In the genomic region with DNA sequence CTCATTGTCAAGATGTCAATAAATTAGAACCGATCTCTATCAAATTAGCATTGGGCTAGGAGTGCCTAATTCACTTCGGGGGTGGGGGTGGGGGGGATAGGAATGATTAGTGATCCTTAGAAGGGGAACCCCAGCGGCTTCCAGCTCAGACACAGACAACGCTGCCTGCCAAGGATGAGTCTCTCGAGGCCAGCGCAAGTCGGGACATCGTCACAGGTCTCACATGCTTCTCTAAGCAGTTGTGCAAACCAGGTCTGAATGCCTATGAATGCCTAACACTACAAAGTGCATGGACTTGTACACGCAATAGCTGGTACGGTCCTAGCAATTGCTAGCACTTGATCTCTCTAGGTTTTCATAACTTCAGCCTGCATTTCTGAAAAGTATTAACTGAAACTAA, we compare ENCODE assay signal across 31 mouse cellular contexts.
"Had no signal": no experiment of that assay in that cellular context is flagged by ENCODE, and none has a peak within 500 bp of the region (broad histone marks: within the 10 kb centered on the region; RNA-seq: fewer than 3 reads in every experiment).

No protein-coding gene starts in this region.

- H3K4me3 ChIP-seq: limb, embryonic 10.5 days; limb, embryonic 12.5 days; limb, embryonic 13.5 days; limb, embryonic 15.5 days; liver, embryonic 12.5 days; liver, embryonic 13.5 days; liver, embryonic 15.5 days; lung, embryonic 15.5 days; megakaryocyte, embryonic 14.5 days; midbrain, embryonic 10.5 days; midbrain, embryonic 12.5 days; midbrain, embryonic 13.5 days; midbrain, embryonic 15.5 days; myocyte; neural tube, embryonic 12.5 days; neural tube, embryonic 13.5 days had no signal

- H3K9ac ChIP-seq: limb, embryonic 12.5 days; limb, embryonic 13.5 days; limb, embryonic 15.5 days; liver, embryonic 12.5 days; liver, embryonic 13.5 days; liver, embryonic 14.5 days; liver, embryonic 15.5 days; liver, postnatal 0 days; lung, embryonic 14.5 days; lung, embryonic 15.5 days; midbrain, embryonic 12.5 days; midbrain, embryonic 13.5 days; midbrain, embryonic 15.5 days; neural tube, embryonic 12.5 days; neural tube, embryonic 13.5 days had no signal

- H3K4me2 ChIP-seq: limb, embryonic 12.5 days; limb, embryonic 13.5 days; limb, embryonic 15.5 days; liver, embryonic 11.5 days; liver, embryonic 12.5 days; liver, embryonic 13.5 days; liver, embryonic 15.5 days; lung, embryonic 14.5 days; lung, embryonic 15.5 days; midbrain, embryonic 12.5 days; midbrain, embryonic 13.5 days; midbrain, embryonic 15.5 days; neural tube, embryonic 12.5 days; neural tube, embryonic 13.5 days had no signal

- DNase-seq: left cerebral cortex, postnatal 4 days; liver; liver, embryonic 13.5 days; liver, postnatal 0 days; lung, adult 18-20 months; lung, adult 2 months; lung, embryonic 14.5 days; lung, postnatal 10 days; lung, postnatal 14 days; lung, postnatal 36 days; lung, postnatal 4 days; midbrain, embryonic 14.5 days had no signal

- H3K27ac ChIP-seq: limb, embryonic 10.5 days; limb, embryonic 12.5 days; limb, embryonic 13.5 days; liver, embryonic 12.5 days; liver, embryonic 13.5 days; liver, embryonic 14.5 days; liver, embryonic 15.5 days; lung, embryonic 15.5 days; macrophage; midbrain, embryonic 10.5 days; midbrain, embryonic 12.5 days; midbrain, embryonic 13.5 days; midbrain, embryonic 15.5 days; neural tube, embryonic 12.5 days; neural tube, embryonic 13.5 days had no signal

- ATAC-seq: liver, embryonic 12.5 days; liver, postnatal 0 days; lung, postnatal 0 days; midbrain, embryonic 13.5 days; midbrain, embryonic 15.5 days had no signal

- H3K9me3 ChIP-seq: limb, embryonic 10.5 days; limb, embryonic 12.5 days; limb, embryonic 13.5 days; limb, embryonic 15.5 days; liver, embryonic 12.5 days; liver, embryonic 13.5 days; liver, embryonic 15.5 days; lung, embryonic 15.5 days; megakaryocyte, embryonic 14.5 days; midbrain, embryonic 10.5 days; midbrain, embryonic 12.5 days; midbrain, embryonic 13.5 days; midbrain, embryonic 15.5 days; neural tube, embryonic 12.5 days; neural tube, embryonic 13.5 days had no signal

- H3K36me3 ChIP-seq: liver, embryonic 15.5 days; lung, embryonic 15.5 days; midbrain, embryonic 15.5 days had no signal

- H3K27me3 ChIP-seq: limb, embryonic 12.5 days; limb, embryonic 13.5 days; limb, embryonic 15.5 days; liver, embryonic 12.5 days; liver, embryonic 13.5 days; liver, embryonic 15.5 days; lung, embryonic 15.5 days; megakaryocyte, embryonic 14.5 days; midbrain, embryonic 12.5 days; midbrain, embryonic 13.5 days; midbrain, embryonic 15.5 days; neural tube, embryonic 12.5 days; neural tube, embryonic 13.5 days had no signal

- H3K4me1 ChIP-seq: limb, embryonic 10.5 days; limb, embryonic 12.5 days; limb, embryonic 13.5 days; limb, embryonic 15.5 days; liver, embryonic 12.5 days; liver, embryonic 13.5 days; liver, embryonic 15.5 days; lung, embryonic 15.5 days; midbrain, embryonic 10.5 days; midbrain, embryonic 15.5 days had no signal
